ENCODE assay signal across 9 mouse cellular contexts in genomic region chr1:192789828-192790227, GRCm38 (mm10). TPM values are rescaled to one million over a fixed set of nuclear protein-coding genes. Genes with fewer than 3 reads are reported as not detected.
DNase-seq lines count a peak whose midpoint lies in the region; ATAC-seq lines count a peak whose summit lies in the region.
"Had no signal": no experiment of that assay in that cellular context is flagged by ENCODE, and none has a peak within 500 bp of the region (broad histone marks: within the 10 kb centered on the region; RNA-seq: fewer than 3 reads in every experiment).

No protein-coding gene starts in this region.

- peaks cover 27% of the 10 kb centered on the region for H3K4me1 ChIP-seq in midbrain, embryonic 10.5 days
- peaks cover 15% of the 10 kb centered on the region for H3K4me1 ChIP-seq in midbrain, embryonic 14.5 days (ENCODE audit: control insufficient read depth, insufficient read depth, low read length)
- H3K4me1 ChIP-seq in kidney, embryonic 16.5 days (ENCODE audit: insufficient read depth, low read length) = peaks cover 31% of the 10 kb centered on the region

- H3K36me3 ChIP-seq in midbrain, embryonic 10.5 days = no peaks in the 10 kb centered on the region
- H3K36me3 ChIP-seq in midbrain, embryonic 14.5 days (ENCODE audit: control insufficient read depth, insufficient read depth, low read length) = no peaks in the 10 kb centered on the region
- no peaks in the 10 kb centered on the region for H3K36me3 ChIP-seq in kidney, embryonic 16.5 days (ENCODE audit: insufficient read depth, low read length)

- DNase-seq in midbrain, embryonic 10.5 days (ENCODE audit: low spot score) = peak; percentile 39
- no peak for DNase-seq in midbrain, embryonic 14.5 days
- DNase-seq in gastrocnemius, postnatal 25 days = peak; percentile 76
- DNase-seq in skeletal muscle tissue, adult 2 months (ENCODE audit: low read depth, low spot score) = peak; percentile 80
- DNase-seq in layer of hippocampus, adult 18-20 months (ENCODE audit: low spot score in 2 of 2) = no peak
- no peak for DNase-seq in right cerebral cortex, postnatal 14 days
- DNase-seq in cerebellum, adult 11-12 months = no peak

- H3K9me3 ChIP-seq in midbrain, embryonic 10.5 days (replicated peaks) = 0 out of 2 replicates have a peak, but pooled peaks cover under 1% of the 10 kb centered on the region
- H3K9me3 ChIP-seq in midbrain, embryonic 14.5 days (ENCODE audit: control insufficient read depth, low read length) = no peaks in the 10 kb centered on the region
- H3K9me3 ChIP-seq in kidney, embryonic 16.5 days (ENCODE audit: low read length) = no peaks in the 10 kb centered on the region

- H3K4me2 ChIP-seq in midbrain, embryonic 14.5 days (ENCODE audit: low read length) = no peak overlapping the region
- no peak overlapping the region for H3K4me2 ChIP-seq in kidney, embryonic 16.5 days (replicated peaks; ENCODE audit: low read depth, low read length)

- H3K27me3 ChIP-seq in midbrain, embryonic 10.5 days (ENCODE audit: low read depth, poor library complexity, severe bottlenecking) = peaks cover 7% of the 10 kb centered on the region; the same call in 1 of the 2 replicates
- H3K27me3 ChIP-seq in midbrain, embryonic 14.5 days (ENCODE audit: control insufficient read depth, insufficient read depth, low read length) = no peaks in the 10 kb centered on the region
- H3K27me3 ChIP-seq in kidney, embryonic 16.5 days (ENCODE audit: insufficient read depth, low read length) = no peaks in the 10 kb centered on the region

- no peak overlapping the region for H3K27ac ChIP-seq in midbrain, embryonic 10.5 days (replicated peaks)
- no peak overlapping the region for H3K27ac ChIP-seq in midbrain, embryonic 14.5 days (replicated peaks; ENCODE audit: low read depth, low read length)
- H3K27ac ChIP-seq in kidney, embryonic 16.5 days (ENCODE audit: low read length) = peak overlapping the region; percentile 86

- H3K9ac ChIP-seq in midbrain, embryonic 14.5 days (replicated peaks; ENCODE audit: low read length) = no peak overlapping the region
- H3K9ac ChIP-seq in kidney, embryonic 16.5 days (replicated peaks; ENCODE audit: low read length) = no peak overlapping the region

- ATAC-seq in midbrain, embryonic 14.5 days (ENCODE audit: low FRiP score, low TSS enrichment) = no peak
- ATAC-seq in kidney, embryonic 16.5 days (ENCODE audit: low FRiP score, low TSS enrichment) = no peak

- 72% methylated on average over 11 of the region's 11 CpGs for WGBS in midbrain, embryonic 10.5 days
- WGBS in midbrain, embryonic 14.5 days = 75% methylated on average over 11 of the region's 11 CpGs
- WGBS in kidney, embryonic 16.5 days = 65% methylated on average over 11 of the region's 11 CpGs

- H3K4me3 ChIP-seq in midbrain, embryonic 10.5 days = no peak overlapping the region
- H3K4me3 ChIP-seq in midbrain, embryonic 14.5 days (replicated peaks; ENCODE audit: low read depth, low read length) = no peak overlapping the region
- H3K4me3 ChIP-seq in kidney, embryonic 16.5 days (ENCODE audit: low read length) = no peak overlapping the region
- H3K4me3 ChIP-seq: erythroblast, embryonic 14.5 days had no signal

RNA-seq across cellular contexts. Expression of gene Hhat, which starts 18.8 kb away (rescaled TPM):
- polyA plus RNA-seq in midbrain, embryonic 10.5 days (2016; fragmentation: Nextera tagmentation; extraction: Ambion mirVana) = 8.0 and 8.2 TPM in 2 replicates
- polyA plus RNA-seq in midbrain, embryonic 14.5 days (2014; fragmentation: Nextera tagmentation; extraction: Ambion mirVana) = 3.9 and 4.5 TPM in 2 replicates
- under 1 TPM; 0.72 TPM for total RNA-seq in gastrocnemius, postnatal 25 days (2021)
- polyA plus RNA-seq in kidney, embryonic 16.5 days (2015; fragmentation: Nextera tagmentation; extraction: Ambion mirVana) = 17.5 and 17.8 TPM in 2 replicates
- total RNA-seq in layer of hippocampus, adult 18-20 months (2021) = 1 to 10 TPM; 1.7 TPM
- polyA plus RNA-seq: erythroblast, embryonic 14.5 days had no signal

Comparison
In these comparisons a context has a peak if more than half of its experiments do, and no peak if none do; other contexts are left out.
1. DNase-seq: peak in midbrain, embryonic 10.5 days (single experiment), gastrocnemius, postnatal 25 days (single experiment) and skeletal muscle tissue, adult 2 months (single experiment); none in midbrain, embryonic 14.5 days (single experiment), layer of hippocampus, adult 18-20 months (0 of 2), right cerebral cortex, postnatal 14 days (single experiment) and cerebellum, adult 11-12 months (single experiment).